Mouse (Mus musculus): ENCODE measurements around the gene Plg. TPM values are rescaled to one million over a fixed set of nuclear protein-coding genes. Genes with fewer than 3 reads are reported as not detected.
A peak's percentile ranks its signal among the peaks of the same experiment; 100 is the strongest.

The Plg gene
- polyA plus RNA-seq, 1 experiment from 2014 or later: 0.20 TPM

DNA sequence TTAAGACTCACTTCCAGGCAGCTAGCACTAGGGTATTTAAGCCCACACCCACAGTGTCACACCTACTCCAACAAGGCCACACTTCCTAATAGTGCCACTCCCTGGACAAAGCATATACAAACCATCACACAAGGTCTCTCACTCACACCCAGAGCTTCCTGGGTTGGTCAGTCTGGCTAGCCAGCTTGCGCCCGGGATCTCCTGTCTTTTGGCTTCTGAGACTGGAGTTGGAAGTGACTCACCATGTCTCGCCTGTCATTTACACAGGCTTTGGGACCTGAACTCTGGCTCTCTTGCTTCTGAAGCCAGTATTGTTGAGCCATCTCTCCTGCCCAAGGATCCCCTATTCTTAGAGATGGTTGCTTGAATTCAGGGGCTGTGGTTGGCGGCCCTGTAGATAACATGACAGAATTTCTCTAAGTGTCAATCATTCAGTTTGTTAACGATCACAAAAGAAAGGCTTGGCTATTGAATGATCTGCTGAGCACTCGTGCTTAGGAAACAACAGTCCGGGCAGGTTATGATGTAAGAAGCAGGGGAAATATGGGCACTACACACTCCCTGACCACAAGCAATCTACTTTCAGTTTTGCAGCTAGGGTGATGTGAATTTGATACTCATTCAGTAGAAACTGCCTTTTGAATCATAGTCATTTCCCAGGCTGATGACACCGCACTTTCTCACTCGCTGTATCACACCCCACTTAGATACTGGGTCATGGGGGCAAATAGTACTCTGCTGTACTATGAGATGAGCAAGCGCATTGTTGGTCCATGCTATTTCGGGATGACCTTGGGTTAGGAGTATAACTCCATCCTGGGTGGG lies 14.6 kb upstream of the Plg start:
- 88% methylated on average over 11 of the region's 11 CpGs for WGBS
- H3K9me3 ChIP-seq (ENCODE audit: control insufficient read depth, low read length): no peaks in the 10 kb centered on the region
- H3K9ac ChIP-seq: no peak overlapping the region
- H3K4me2 ChIP-seq (replicated peaks): no peak overlapping the region
- H3K36me3 ChIP-seq (replicated peaks; ENCODE audit: control insufficient read depth, insufficient read depth): no peaks in the 10 kb centered on the region
- ATAC-seq (ENCODE audit: low FRiP score): no peak
- no peak for DNase-seq (ENCODE audit: low spot score)
- H3K27ac ChIP-seq: no peak overlapping the region
- H3K4me1 ChIP-seq (replicated peaks; ENCODE audit: control insufficient read depth, insufficient read depth, low read length): no peaks in the 10 kb centered on the region
- no peak overlapping the region for H3K4me3 ChIP-seq (replicated peaks; ENCODE audit: low read length)
- no peaks in the 10 kb centered on the region for H3K27me3 ChIP-seq (ENCODE audit: control insufficient read depth, insufficient read depth, low read length)

- DNase-seq (ENCODE audit: low spot score) (no peak), ATAC-seq (ENCODE audit: low FRiP score) (no peak)
- H3K36me3 ChIP-seq (replicated peaks; ENCODE audit: control insufficient read depth, insufficient read depth): no peaks in the 10 kb centered on the region
- WGBS: 48% methylated on average over 8 of the region's 8 CpGs
- H3K4me2 ChIP-seq (replicated peaks): no peak overlapping the region
- no peaks in the 10 kb centered on the region for H3K27me3 ChIP-seq (ENCODE audit: control insufficient read depth, insufficient read depth, low read length)
- H3K4me3 ChIP-seq (replicated peaks; ENCODE audit: low read length): no peak overlapping the region
- no peaks in the 10 kb centered on the region for H3K4me1 ChIP-seq (replicated peaks; ENCODE audit: control insufficient read depth, insufficient read depth, low read length)
- no peak overlapping the region for H3K9ac ChIP-seq
- H3K27ac ChIP-seq: no peak overlapping the region
- H3K9me3 ChIP-seq (ENCODE audit: control insufficient read depth, low read length): no peaks in the 10 kb centered on the region
Observed at GRCm38 (mm10) chr17:12364426-12364735, 14.0 kb upstream of the Plg start.

GRCm38 (mm10) chr17:12367373-12367930 lies 11.0 kb upstream of the Plg start:
- H3K4me3 ChIP-seq (replicated peaks; ENCODE audit: low read length): no peak overlapping the region
- no peak overlapping the region for H3K9ac ChIP-seq
- no peak overlapping the region for H3K27ac ChIP-seq
- H3K9me3 ChIP-seq (ENCODE audit: control insufficient read depth, low read length): no peaks in the 10 kb centered on the region
- no peaks in the 10 kb centered on the region for H3K27me3 ChIP-seq (ENCODE audit: control insufficient read depth, insufficient read depth, low read length)
- DNase-seq (ENCODE audit: low spot score) (peak; percentile 68), ATAC-seq (ENCODE audit: low FRiP score) (peak; percentile 80)
- H3K4me2 ChIP-seq (replicated peaks): no peak overlapping the region
- no peaks in the 10 kb centered on the region for H3K36me3 ChIP-seq (replicated peaks; ENCODE audit: control insufficient read depth, insufficient read depth)
- peaks cover 6% of the 10 kb centered on the region; the same call in 1 of the 2 replicates for H3K4me1 ChIP-seq (replicated peaks; ENCODE audit: control insufficient read depth, insufficient read depth, low read length)
- WGBS: 33% methylated on average over 5 of the region's 5 CpGs

- Histone ChIP-seq H3K4me3 (replicated peaks; ENCODE audit: low read length) (no peak overlapping the region), H3K9ac (no peak overlapping the region), H3K4me2 (replicated peaks) (no peak overlapping the region), H3K27ac (no peak overlapping the region), H3K27me3 (ENCODE audit: control insufficient read depth, insufficient read depth, low read length) (no peaks in the 10 kb centered on the region), H3K9me3 (ENCODE audit: control insufficient read depth, low read length) (no peaks in the 10 kb centered on the region), H3K36me3 (replicated peaks; ENCODE audit: control insufficient read depth, insufficient read depth) (no peaks in the 10 kb centered on the region), H3K4me1 (replicated peaks; ENCODE audit: control insufficient read depth, insufficient read depth, low read length) (peaks cover 6% of the 10 kb centered on the region; the same call in 1 of the 2 replicates)
- DNase-seq (ENCODE audit: low spot score) (no peak), ATAC-seq (ENCODE audit: low FRiP score) (no peak)
- 65% methylated on average over 5 of the region's 5 CpGs for WGBS
Observed at GRCm38 (mm10) chr17:12369393-12369792, 9.0 kb upstream of the Plg start.

GRCm38 (mm10) chr17:12370289-12370688 lies 8.1 kb upstream of the Plg start:
- H3K4me2 ChIP-seq (replicated peaks): no peak overlapping the region
- no peak overlapping the region for H3K27ac ChIP-seq
- H3K27me3 ChIP-seq (ENCODE audit: control insufficient read depth, insufficient read depth, low read length): no peaks in the 10 kb centered on the region
- no peak overlapping the region for H3K4me3 ChIP-seq (replicated peaks; ENCODE audit: low read length)
- H3K9me3 ChIP-seq (ENCODE audit: control insufficient read depth, low read length): no peaks in the 10 kb centered on the region
- no peak for ATAC-seq (ENCODE audit: low FRiP score)
- peaks cover 6% of the 10 kb centered on the region; the same call in 1 of the 2 replicates for H3K4me1 ChIP-seq (replicated peaks; ENCODE audit: control insufficient read depth, insufficient read depth, low read length)
- H3K36me3 ChIP-seq (replicated peaks; ENCODE audit: control insufficient read depth, insufficient read depth): no peaks in the 10 kb centered on the region
- WGBS: 85% methylated on average over 4 of the region's 4 CpGs
- H3K9ac ChIP-seq: no peak overlapping the region
- DNase-seq (ENCODE audit: low spot score): no peak

DNA sequence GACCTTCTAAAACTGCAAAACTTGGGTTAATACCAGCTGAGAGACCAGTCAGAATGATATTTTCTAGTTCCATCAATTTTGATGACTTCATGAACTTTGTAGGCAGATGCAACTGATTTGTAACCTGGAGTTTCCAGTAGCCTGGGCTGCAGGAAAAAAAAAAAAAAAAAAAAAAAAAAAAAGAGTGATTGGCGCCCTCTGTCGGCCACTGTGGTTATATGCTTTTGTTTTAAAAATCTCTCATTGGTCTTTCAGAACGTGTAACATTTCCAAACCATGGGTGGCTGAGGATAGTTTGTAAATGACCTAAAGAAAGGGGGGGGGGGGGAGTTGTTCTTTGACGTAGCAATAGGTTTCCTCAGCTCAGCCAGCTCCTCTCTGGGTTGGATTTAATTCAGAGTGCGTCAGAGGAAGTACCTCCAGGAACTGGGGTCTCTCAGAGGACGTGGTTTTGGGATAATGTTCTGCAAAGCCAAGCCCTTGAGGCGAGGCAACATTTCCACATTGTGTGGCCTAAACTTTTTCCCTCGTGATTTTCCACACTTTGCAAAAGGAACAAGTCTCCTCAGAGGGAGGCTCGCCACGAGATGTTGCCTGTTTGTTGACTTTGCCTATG lies 7.0 kb upstream of the Plg start:
- ATAC-seq (ENCODE audit: low FRiP score) (no peak), DNase-seq (ENCODE audit: low spot score) (peak; percentile 63)
- H3K9ac ChIP-seq: no peak overlapping the region
- no peaks in the 10 kb centered on the region for H3K9me3 ChIP-seq (ENCODE audit: control insufficient read depth, low read length)
- no peaks in the 10 kb centered on the region for H3K27me3 ChIP-seq (ENCODE audit: control insufficient read depth, insufficient read depth, low read length)
- H3K4me1 ChIP-seq (replicated peaks; ENCODE audit: control insufficient read depth, insufficient read depth, low read length): peaks cover 6% of the 10 kb centered on the region; the same call in 1 of the 2 replicates
- H3K27ac ChIP-seq: no peak overlapping the region
- 0 out of 2 replicates have a peak overlapping the region, but pooled peaks have one; percentile 24 for H3K4me2 ChIP-seq (replicated peaks)
- H3K36me3 ChIP-seq (replicated peaks; ENCODE audit: control insufficient read depth, insufficient read depth): no peaks in the 10 kb centered on the region
- H3K4me3 ChIP-seq (replicated peaks; ENCODE audit: low read length): no peak overlapping the region
- 40% methylated on average over 10 of the region's 10 CpGs for WGBS

DNA sequence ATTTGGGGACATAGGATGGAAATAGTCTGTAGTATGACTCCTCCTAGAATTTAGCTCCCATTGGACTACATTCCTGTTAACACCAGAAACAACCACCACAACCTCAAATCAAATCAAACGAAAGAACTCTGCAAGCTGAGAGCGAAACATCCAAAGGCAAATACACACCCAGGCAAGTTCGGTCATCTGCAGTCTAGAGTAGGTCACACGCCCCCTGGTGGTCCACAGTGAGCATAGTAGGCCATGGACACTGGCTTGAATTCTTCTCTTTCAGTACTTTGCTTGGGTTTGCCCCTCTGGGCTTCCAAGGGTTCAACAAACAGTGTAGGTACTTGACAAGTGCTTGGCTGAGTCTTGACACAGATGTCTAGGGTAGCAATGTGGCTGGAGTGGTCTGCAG lies 6.4 kb upstream of the Plg start:
- H3K27ac ChIP-seq: no peak overlapping the region
- DNase-seq (ENCODE audit: low spot score) (peak; percentile 66), ATAC-seq (ENCODE audit: low FRiP score) (peak; percentile 32; the same call in 1 of the 2 replicates)
- no peak overlapping the region for H3K4me3 ChIP-seq (replicated peaks; ENCODE audit: low read length)
- H3K9ac ChIP-seq: no peak overlapping the region
- no peaks in the 10 kb centered on the region for H3K27me3 ChIP-seq (ENCODE audit: control insufficient read depth, insufficient read depth, low read length)
- peaks cover 6% of the 10 kb centered on the region; the same call in 1 of the 2 replicates for H3K4me1 ChIP-seq (replicated peaks; ENCODE audit: control insufficient read depth, insufficient read depth, low read length)
- H3K9me3 ChIP-seq (ENCODE audit: control insufficient read depth, low read length): no peaks in the 10 kb centered on the region
- WGBS: 24% methylated on average over 4 of the region's 4 CpGs
- H3K36me3 ChIP-seq (replicated peaks; ENCODE audit: control insufficient read depth, insufficient read depth): no peaks in the 10 kb centered on the region
- 0 out of 2 replicates have a peak overlapping the region, but pooled peaks have one; percentile 24 for H3K4me2 ChIP-seq (replicated peaks)

GRCm38 (mm10) chr17:12373601-12374144 lies 4.7 kb upstream of the Plg start:
- 79% methylated on average over 3 of the region's 3 CpGs for WGBS
- Histone ChIP-seq H3K36me3 (replicated peaks; ENCODE audit: control insufficient read depth, insufficient read depth) (no peaks in the 10 kb centered on the region), H3K4me3 (replicated peaks; ENCODE audit: low read length) (no peak overlapping the region), H3K9me3 (ENCODE audit: control insufficient read depth, low read length) (no peaks in the 10 kb centered on the region), H3K4me1 (replicated peaks; ENCODE audit: control insufficient read depth, insufficient read depth, low read length) (peaks cover 6% of the 10 kb centered on the region; the same call in 1 of the 2 replicates), H3K27me3 (ENCODE audit: control insufficient read depth, insufficient read depth, low read length) (no peaks in the 10 kb centered on the region), H3K27ac (no peak overlapping the region), H3K4me2 (replicated peaks) (no peak overlapping the region), H3K9ac (no peak overlapping the region)
- ATAC-seq (ENCODE audit: low FRiP score): no peak
- DNase-seq (ENCODE audit: low spot score): no peak

- H3K27me3 ChIP-seq (ENCODE audit: control insufficient read depth, insufficient read depth, low read length): no peaks in the 10 kb centered on the region
- no peaks in the 10 kb centered on the region for H3K36me3 ChIP-seq (replicated peaks; ENCODE audit: control insufficient read depth, insufficient read depth)
- WGBS: 90% methylated on average over 4 of the region's 4 CpGs
- no peak overlapping the region for H3K27ac ChIP-seq
- no peak overlapping the region for H3K4me2 ChIP-seq (replicated peaks)
- ATAC-seq (ENCODE audit: low FRiP score) (no peak), DNase-seq (ENCODE audit: low spot score) (no peak)
- no peak overlapping the region for H3K9ac ChIP-seq
- no peaks in the 10 kb centered on the region for H3K4me1 ChIP-seq (replicated peaks; ENCODE audit: control insufficient read depth, insufficient read depth, low read length)
- no peaks in the 10 kb centered on the region for H3K9me3 ChIP-seq (ENCODE audit: control insufficient read depth, low read length)
- no peak overlapping the region for H3K4me3 ChIP-seq (replicated peaks; ENCODE audit: low read length)
Observed at GRCm38 (mm10) chr17:12380287-12380686, 1.9 kb downstream of the Plg start.

Measured in hindbrain, embryonic 14.5 days (tissue).